Mouse (Mus musculus) embryo, embryonic 11.5 days (tissue): ENCODE results near the gene Cadps2.

Source experiments
- DNase-seq: peaks from one replicate; pipeline ENCODE4 v3.0.0-alpha.2; 2012; ENCODE audit warnings: low read depth, low spot score

Gene Cadps2

GRCm38 (mm10) chr6:23839009-23839811, at the start of gene Cadps2:
TSS of gene Cadps2 (minus strand) at chr6:23839421.
- no peak for DNase-seq

GRCm38 (mm10) chr6:23886418-23886817, 47.2 kb upstream of the Cadps2 start:
- DNase-seq: peak; percentile 24

GRCm38 (mm10) chr6:23876765-23877408, 37.7 kb upstream of the Cadps2 start:
- no peak for DNase-seq

DNA sequence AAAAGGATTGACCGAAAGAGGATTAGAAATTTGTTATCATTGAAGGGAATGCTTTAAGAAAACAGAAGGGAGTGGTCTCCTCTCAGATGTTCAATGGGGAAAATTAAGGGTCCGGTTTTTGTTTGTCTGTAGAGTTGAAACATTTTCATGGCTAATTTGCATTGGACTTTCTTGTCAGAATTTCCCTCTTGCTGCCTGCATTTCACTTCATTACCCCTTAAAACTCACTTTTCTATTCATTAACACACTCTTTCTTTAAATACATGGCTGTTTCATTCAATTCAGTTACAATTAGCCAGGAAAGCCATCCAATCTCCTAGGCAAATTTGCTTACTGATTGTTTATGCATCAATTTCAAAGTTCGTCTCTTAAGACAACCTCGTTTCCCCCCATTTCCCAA, 37.1 kb upstream of the Cadps2 start:
- no peak for DNase-seq

DNA sequence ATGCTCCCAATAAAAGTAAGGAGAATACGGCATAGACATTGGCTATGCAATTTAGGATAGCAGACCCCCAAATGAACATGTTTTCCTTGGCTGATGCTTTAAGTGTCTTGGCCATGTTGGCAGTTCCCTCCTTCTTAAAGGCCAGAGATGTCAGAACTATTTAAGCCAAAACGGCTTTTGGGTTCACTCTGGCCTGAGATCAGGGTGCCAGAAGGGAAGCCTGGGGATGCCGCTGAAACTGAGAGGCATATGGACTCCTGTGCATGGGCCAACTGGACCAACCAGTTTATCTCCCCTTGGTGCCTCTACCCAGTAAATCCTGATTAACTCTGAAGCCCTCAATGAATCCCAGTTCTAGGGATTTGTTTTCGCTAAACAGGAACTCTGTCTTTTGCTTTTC, 34.6 kb upstream of the Cadps2 start:
- no peak for DNase-seq

GRCm38 (mm10) chr6:23873231-23873630, 34.0 kb upstream of the Cadps2 start:
- no peak for DNase-seq

GRCm38 (mm10) chr6:23869971-23870370, 30.8 kb upstream of the Cadps2 start:
- DNase-seq: no peak

- DNase-seq: no peak
Measured at GRCm38 (mm10) chr6:23866298-23866697, 27.1 kb upstream of the Cadps2 start.

DNA sequence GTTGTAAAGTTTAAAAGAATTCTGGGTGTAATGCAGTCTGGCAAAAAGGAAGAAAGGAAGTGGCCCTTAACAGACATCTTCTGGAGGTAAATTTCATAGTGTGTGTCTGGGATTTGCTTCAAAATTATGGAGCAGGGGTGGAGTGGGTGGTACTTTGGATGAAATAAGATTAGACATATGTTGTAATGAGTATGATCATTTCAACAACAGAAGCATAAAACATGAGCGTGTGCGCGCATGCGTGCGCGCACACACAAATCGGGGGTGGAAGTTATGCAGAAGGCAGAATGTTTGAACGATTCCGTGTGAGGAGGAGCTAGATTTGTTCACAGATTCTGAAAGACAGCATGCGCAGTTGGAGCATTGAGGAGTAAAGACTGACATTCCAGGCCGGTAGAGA, 14.2 kb upstream of the Cadps2 start:
- DNase-seq: no peak

DNA sequence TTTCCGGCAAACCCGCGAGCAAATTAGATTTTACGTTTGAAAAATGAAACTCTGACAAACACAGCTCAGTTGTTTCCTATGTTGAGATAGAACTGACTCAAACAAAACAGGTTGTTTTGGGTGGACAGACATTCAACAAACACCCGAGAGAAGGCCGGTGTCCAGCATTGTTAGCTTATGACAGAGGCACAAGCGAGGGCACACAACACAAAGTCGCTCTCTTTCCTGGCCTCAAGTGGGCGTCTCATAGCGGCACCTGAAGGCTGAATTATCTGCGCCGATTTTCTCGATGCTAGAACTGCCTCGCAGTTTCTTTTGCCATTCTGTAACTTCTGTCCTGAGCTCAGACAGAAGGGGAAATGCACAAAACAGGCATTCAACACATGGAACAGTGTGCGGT, 780 bp upstream of the Cadps2 start:
- DNase-seq: no peak

- no peak for DNase-seq
Measured at GRCm38 (mm10) chr6:23838401-23839008, 716 bp downstream of the Cadps2 start.

DNA sequence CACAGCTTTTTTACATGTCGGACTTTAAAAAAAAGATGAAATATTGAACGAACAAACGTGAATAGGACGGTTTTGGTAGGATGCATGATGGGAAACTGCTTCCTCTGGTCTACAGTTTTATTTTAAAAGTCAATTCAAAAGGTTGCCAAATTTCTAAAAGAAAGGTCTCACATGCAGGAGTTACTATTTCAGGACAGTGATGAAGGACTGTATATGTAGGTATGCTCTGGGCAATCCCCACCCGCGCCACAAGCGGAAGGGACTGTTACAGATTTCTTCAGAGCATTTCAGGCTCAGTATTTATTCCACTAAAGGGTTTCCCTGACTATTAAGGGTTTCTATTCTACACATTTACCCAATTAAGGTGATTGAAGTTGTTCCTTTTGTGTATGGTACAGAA, 1.6 kb downstream of the Cadps2 start:
- no peak for DNase-seq

DNA sequence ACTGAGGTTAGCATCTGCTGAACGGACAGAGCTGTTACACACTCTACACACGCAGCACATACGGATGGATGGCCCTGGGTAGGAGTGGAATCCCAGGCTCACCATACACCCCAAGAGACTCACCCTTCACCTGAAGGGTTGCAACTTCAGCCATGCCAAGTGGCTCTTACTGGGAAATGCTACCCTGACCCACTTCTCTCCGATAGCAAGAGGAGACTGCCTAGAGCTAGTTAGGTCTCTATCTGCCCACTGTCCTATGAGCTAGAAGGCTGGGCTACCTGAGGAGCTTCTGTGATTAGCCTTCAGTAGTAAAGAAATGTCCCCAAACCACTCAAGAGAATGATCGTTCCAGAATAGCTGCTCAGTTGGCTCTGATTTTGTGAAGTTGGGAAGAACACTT, 2.1 kb downstream of the Cadps2 start:
- no peak for DNase-seq

- no peak for DNase-seq
Measured at GRCm38 (mm10) chr6:23836694-23837093, 2.5 kb downstream of the Cadps2 start.

GRCm38 (mm10) chr6:23835552-23835951, 3.7 kb downstream of the Cadps2 start:
- DNase-seq: no peak

GRCm38 (mm10) chr6:23830741-23831140, 8.5 kb downstream of the Cadps2 start:
- no peak for DNase-seq

DNA sequence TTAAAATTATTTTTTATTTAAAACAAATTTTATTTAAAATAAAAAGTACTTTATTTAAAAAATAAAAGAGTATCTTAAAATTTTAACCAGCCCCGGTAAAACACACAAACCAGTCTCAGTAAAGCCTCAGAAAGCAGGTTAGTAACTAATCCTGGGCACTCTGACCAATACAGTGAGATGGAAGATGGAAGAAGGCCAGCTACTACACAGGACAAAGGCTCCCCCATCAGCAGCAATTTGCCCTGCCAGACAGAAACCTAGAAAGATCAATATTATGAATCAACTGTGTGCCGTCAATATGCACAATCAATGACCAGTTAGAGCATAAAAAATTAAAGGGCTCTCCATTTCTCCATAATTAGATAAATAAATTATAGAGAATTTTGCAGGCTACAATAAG, 9.9 kb downstream of the Cadps2 start:
- DNase-seq: no peak

DNA sequence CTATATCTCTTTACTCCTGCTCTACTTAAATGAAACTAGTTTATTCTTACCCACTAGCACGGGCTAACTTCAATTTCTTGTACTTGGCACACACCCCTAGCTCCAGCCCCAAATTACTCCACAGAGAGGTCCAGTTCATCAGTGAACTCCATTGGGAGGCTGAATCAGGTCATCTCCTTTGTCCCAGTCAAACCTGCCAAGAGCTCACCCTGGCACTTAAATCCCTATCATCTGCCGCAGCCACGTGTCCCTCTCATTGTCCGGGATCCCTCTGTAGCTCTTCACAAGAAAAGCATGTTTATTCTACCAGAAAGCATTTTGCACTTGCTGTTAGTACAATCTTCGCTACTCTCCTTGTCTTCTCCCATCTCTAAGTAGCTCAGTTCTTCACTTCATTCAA, 17.4 kb downstream of the Cadps2 start:
- DNase-seq: no peak

GRCm38 (mm10) chr6:23810087-23810486, 29.1 kb downstream of the Cadps2 start:
- DNase-seq: no peak

- no peak for DNase-seq
Measured at GRCm38 (mm10) chr6:23809344-23809743, 29.9 kb downstream of the Cadps2 start.

GRCm38 (mm10) chr6:23805333-23805732, 33.9 kb downstream of the Cadps2 start:
- DNase-seq: no peak

DNA sequence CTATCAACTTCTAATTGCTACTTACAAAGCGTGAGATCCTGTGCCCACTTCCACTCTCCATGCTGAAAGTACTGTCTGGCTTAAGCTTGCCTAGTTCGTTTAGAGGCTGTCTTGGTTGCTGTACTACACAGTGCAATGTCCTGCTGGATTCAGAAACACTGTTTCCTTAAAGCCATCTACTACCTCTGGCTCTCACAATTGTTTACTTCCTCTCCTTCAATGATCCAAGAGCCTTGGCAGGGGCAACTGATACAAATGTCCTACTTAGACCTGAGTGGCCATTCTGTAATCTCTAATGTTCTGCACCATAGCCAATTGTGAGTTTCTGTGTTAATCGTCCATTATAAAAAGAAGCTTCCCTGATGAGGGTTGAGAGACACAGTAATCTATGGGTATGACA, 47.4 kb downstream of the Cadps2 start:
- DNase-seq: no peak

GRCm38 (mm10) chr6:23777641-23778040, 61.6 kb downstream of the Cadps2 start:
- no peak for DNase-seq
